Mouse (Mus musculus): ENCODE measurements around the gene Cct5. TPM values are rescaled to one million over a fixed set of nuclear protein-coding genes. Genes with fewer than 3 reads are reported as not detected.
A peak's percentile ranks its signal among the peaks of the same experiment; 100 is the strongest.

The Cct5 gene
- polyA plus RNA-seq, 1 experiment from 2014 or later = 460 TPM

DNA sequence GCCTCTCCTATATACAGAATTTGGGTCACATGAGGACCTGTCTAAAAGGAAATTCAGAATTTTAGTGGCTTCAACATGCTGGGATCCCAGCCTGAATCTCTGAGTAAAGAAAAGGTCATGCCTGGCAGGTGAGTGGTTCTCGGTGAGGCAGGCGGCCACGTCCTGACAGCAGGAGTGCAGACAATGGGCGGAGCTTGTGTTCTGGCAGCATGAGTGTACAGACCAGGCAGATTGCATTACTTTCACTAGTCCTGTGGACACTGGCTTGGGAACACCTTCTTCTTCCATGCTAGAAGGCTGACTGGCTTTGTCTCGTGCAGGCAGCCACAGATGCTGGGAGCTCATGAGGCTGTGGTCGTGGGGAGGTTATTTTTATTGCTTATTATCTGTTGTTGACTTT, 5.2 kb upstream of the Cct5 start:
- Histone ChIP-seq H3K9ac (ENCODE audit: low read length) (no peak overlapping the region), H3K36me3 (ENCODE audit: control insufficient read depth, insufficient read depth, low read length) (no peaks in the 10 kb centered on the region), H3K4me3 (replicated peaks; ENCODE audit: low read length) (no peak overlapping the region), H3K4me1 (ENCODE audit: control insufficient read depth, insufficient read depth, low read length) (peaks cover 7% of the 10 kb centered on the region; the same call in 1 of the 2 replicates), H3K9me3 (replicated peaks; ENCODE audit: control insufficient read depth, low read length) (no peaks in the 10 kb centered on the region), H3K4me2 (ENCODE audit: low read depth, low read length) (no peak overlapping the region), H3K27ac (ENCODE audit: low read length) (no peak overlapping the region), H3K27me3 (ENCODE audit: control insufficient read depth, insufficient read depth, low read length) (no peaks in the 10 kb centered on the region)
- ATAC-seq (ENCODE audit: insufficient read depth, low FRiP score) = no peak
- WGBS = 46% methylated on average over 6 of the region's 6 CpGs

DNA sequence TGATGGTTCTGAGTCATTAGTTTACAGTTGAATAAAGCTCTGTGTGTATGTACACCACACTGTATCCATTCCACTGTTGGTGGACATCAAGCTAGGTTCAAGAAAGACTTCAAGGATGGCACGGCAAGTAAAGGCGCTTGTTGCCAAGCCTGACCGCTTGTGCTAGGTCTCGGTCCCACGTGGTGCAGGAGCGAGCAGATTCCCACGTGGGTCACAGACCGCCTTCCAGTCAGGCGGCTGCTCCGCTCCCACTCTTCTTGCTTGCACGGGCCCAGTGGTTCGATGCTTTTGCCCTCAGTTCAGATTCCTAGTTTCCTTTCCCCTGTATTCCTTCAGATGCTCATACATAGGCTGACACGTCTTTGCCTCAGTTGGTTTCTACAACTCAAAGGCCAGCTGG, 1.5 kb upstream of the Cct5 start:
- Histone ChIP-seq H3K4me3 (replicated peaks; ENCODE audit: low read length) (peak overlapping the region; percentile 80), H3K36me3 (ENCODE audit: control insufficient read depth, insufficient read depth, low read length) (no peaks in the 10 kb centered on the region), H3K9me3 (replicated peaks; ENCODE audit: control insufficient read depth, low read length) (no peaks in the 10 kb centered on the region), H3K27ac (ENCODE audit: low read length) (no peak overlapping the region), H3K4me1 (ENCODE audit: control insufficient read depth, insufficient read depth, low read length) (peaks cover 17% of the 10 kb centered on the region), H3K4me2 (ENCODE audit: low read depth, low read length) (peak overlapping the region; percentile 69), H3K27me3 (ENCODE audit: control insufficient read depth, insufficient read depth, low read length) (no peaks in the 10 kb centered on the region), H3K9ac (ENCODE audit: low read length) (peak overlapping the region; percentile 84)
- WGBS = 85% methylated on average over 13 of the region's 13 CpGs
- ATAC-seq (ENCODE audit: insufficient read depth, low FRiP score) = no peak

DNA sequence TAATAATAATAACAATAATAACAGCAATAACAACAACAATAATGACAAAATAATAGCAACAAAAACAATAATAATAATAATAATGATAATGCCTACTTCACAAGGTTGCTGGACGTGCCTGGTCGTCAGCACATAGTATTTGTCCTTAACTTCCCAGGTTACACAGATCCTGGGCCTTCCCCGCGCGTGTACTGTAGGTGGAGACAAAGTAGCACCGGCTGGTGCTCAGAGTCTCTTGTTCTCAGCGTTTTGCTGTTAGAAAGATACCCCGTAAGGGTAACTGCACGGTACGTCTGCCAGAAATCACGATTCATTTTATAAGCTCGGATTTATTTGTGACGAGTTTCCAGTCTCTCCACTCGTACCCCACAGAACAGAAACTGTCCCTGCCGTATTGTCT, 822 bp upstream of the Cct5 start:
- Histone ChIP-seq H3K9ac (ENCODE audit: low read length) (peak overlapping the region; percentile 84), H3K9me3 (replicated peaks; ENCODE audit: control insufficient read depth, low read length) (no peaks in the 10 kb centered on the region), H3K27ac (ENCODE audit: low read length) (peak overlapping the region; percentile 91), H3K4me1 (ENCODE audit: control insufficient read depth, insufficient read depth, low read length) (peaks cover 17% of the 10 kb centered on the region), H3K4me3 (replicated peaks; ENCODE audit: low read length) (peak overlapping the region; percentile 80), H3K4me2 (ENCODE audit: low read depth, low read length) (peak overlapping the region; percentile 69), H3K27me3 (ENCODE audit: control insufficient read depth, insufficient read depth, low read length) (no peaks in the 10 kb centered on the region), H3K36me3 (ENCODE audit: control insufficient read depth, insufficient read depth, low read length) (no peaks in the 10 kb centered on the region)
- peak; percentile 70 for ATAC-seq (ENCODE audit: insufficient read depth, low FRiP score)
- whole genome bisulfite sequencing = 1% methylated on average over 15 of the region's 15 CpGs

DNA sequence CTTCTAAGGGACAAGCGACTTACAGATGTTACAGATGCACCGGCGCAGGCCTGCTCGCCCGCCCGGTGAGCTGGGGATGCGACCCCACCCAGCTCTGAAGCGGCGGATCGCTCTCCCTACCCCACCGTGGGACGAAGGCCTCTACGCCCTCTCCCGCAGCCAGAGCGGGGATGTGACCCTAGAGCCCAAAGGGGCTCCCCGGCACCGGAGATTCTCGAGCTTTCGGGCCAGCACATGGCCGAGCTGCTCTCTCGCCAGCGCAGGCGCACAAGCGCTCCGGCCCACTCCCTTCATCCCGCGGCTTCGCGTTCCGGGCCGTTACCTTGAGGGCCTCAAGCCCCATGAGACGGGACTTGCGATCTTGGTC, 342 bp downstream of the Cct5 start:
- Histone ChIP-seq H3K4me1 (ENCODE audit: control insufficient read depth, insufficient read depth, low read length) (peaks cover 17% of the 10 kb centered on the region), H3K9ac (ENCODE audit: low read length) (peak overlapping the region; percentile 90), H3K27ac (ENCODE audit: low read length) (peak overlapping the region; percentile 85), H3K9me3 (replicated peaks; ENCODE audit: control insufficient read depth, low read length) (no peaks in the 10 kb centered on the region), H3K4me2 (ENCODE audit: low read depth, low read length) (peak overlapping the region; percentile 65), H3K36me3 (ENCODE audit: control insufficient read depth, insufficient read depth, low read length) (no peaks in the 10 kb centered on the region; the same call in 1 of the 2 replicates), H3K27me3 (ENCODE audit: control insufficient read depth, insufficient read depth, low read length) (no peaks in the 10 kb centered on the region), H3K4me3 (replicated peaks; ENCODE audit: low read length) (peak overlapping the region; percentile 80)
- whole genome bisulfite sequencing = under 1% methylated on average over 33 of the region's 33 CpGs
- ATAC-seq (ENCODE audit: insufficient read depth, low FRiP score) = peak; percentile 73

DNA sequence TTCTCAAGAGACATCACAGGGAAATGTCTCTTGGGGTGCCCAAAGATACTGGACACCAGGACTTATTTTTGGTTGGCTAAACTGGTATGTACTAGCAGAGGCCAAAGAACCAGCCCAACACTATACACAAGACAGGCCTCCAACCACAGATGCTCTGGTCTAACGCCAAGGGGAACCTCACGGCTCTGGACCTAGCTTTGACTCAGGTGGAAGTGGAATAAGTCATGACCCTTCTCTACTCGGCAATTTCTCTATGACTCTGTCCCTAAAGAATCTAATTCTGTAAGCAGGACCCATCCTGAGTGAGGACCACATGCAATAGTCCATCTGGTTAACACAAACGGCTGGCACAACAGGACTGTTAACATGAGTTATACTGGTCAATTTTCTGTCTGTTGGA, 1.8 kb downstream of the Cct5 start:
- Histone ChIP-seq H3K27ac (ENCODE audit: low read length) (no peak overlapping the region), H3K4me3 (replicated peaks; ENCODE audit: low read length) (peak overlapping the region; percentile 80), H3K27me3 (ENCODE audit: control insufficient read depth, insufficient read depth, low read length) (no peaks in the 10 kb centered on the region), H3K4me1 (ENCODE audit: control insufficient read depth, insufficient read depth, low read length) (peaks cover 17% of the 10 kb centered on the region), H3K4me2 (ENCODE audit: low read depth, low read length) (peak overlapping the region; percentile 65), H3K36me3 (ENCODE audit: control insufficient read depth, insufficient read depth, low read length) (no peaks in the 10 kb centered on the region; the same call in 1 of the 2 replicates), H3K9ac (ENCODE audit: low read length) (no peak overlapping the region), H3K9me3 (replicated peaks; ENCODE audit: control insufficient read depth, low read length) (no peaks in the 10 kb centered on the region)
- WGBS = 49% methylated on average over 4 of the region's 4 CpGs
- ATAC-seq (ENCODE audit: insufficient read depth, low FRiP score) = no peak

DNA sequence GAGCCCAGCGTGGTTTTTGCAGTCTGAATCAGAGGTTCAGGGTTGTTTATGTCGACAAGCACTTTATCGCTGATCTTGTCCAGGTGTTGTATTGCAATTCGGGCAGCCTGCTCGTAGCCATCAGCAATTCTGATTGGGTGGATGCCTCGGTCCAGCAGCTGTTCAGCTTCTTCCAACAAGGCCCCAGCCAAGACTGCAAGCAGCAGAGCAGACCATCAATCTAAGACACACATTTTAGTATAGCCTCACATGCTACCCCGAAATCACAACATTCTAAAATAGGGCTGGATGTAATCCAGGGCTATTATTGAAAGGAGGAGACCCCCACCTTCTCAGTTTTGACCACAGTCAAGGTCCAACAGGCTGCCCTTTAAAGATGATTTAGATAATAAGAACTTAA, 6.0 kb downstream of the Cct5 start:
- Histone ChIP-seq H3K4me3 (replicated peaks; ENCODE audit: low read length) (no peak overlapping the region), H3K4me1 (ENCODE audit: control insufficient read depth, insufficient read depth, low read length) (peaks cover 10% of the 10 kb centered on the region), H3K27ac (ENCODE audit: low read length) (peak overlapping the region; percentile 16; the same call in 1 of the 2 replicates), H3K9ac (ENCODE audit: low read length) (no peak overlapping the region), H3K9me3 (replicated peaks; ENCODE audit: control insufficient read depth, low read length) (no peaks in the 10 kb centered on the region), H3K4me2 (ENCODE audit: low read depth, low read length) (no peak overlapping the region), H3K27me3 (ENCODE audit: control insufficient read depth, insufficient read depth, low read length) (no peaks in the 10 kb centered on the region), H3K36me3 (ENCODE audit: control insufficient read depth, insufficient read depth, low read length) (peaks cover 31% of the 10 kb centered on the region)
- ATAC-seq (ENCODE audit: insufficient read depth, low FRiP score) = 0 out of 2 replicates have a peak, but pooled peaks have one; percentile 45
- WGBS = 59% methylated on average over 7 of the region's 7 CpGs

DNA sequence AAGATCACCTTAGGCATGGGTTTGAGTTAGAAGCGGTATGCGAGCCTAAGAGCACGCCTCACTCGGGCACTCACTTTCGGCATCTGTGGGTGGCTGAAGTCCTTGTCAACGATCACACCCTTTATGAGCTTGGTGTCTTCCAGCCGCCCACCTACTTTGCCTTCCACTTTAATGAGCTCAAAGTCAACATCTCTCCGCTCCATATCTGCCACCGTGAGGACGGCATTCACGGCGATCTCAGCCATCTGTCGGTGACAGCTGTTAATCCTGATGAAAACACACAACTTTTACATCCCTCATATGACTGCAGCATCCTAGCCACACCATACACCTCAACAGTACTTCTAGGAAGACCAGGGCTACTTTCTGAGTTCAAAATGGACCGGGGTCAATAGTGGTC, 7.3 kb downstream of the Cct5 start:
- peaks cover under 1% of the 10 kb centered on the region; the same call in 1 of the 2 replicates for H3K4me1 ChIP-seq (ENCODE audit: control insufficient read depth, insufficient read depth, low read length)
- ATAC-seq (ENCODE audit: insufficient read depth, low FRiP score) = no peak
- no peaks in the 10 kb centered on the region for H3K27me3 ChIP-seq (ENCODE audit: control insufficient read depth, insufficient read depth, low read length)
- H3K9me3 ChIP-seq (replicated peaks; ENCODE audit: control insufficient read depth, low read length) = no peaks in the 10 kb centered on the region
- peaks cover 43% of the 10 kb centered on the region for H3K36me3 ChIP-seq (ENCODE audit: control insufficient read depth, insufficient read depth, low read length)
- no peak overlapping the region for H3K9ac ChIP-seq (ENCODE audit: low read length)
- no peak overlapping the region for H3K4me2 ChIP-seq (ENCODE audit: low read depth, low read length)
- WGBS = 82% methylated on average over 14 of the region's 14 CpGs
- no peak overlapping the region for H3K4me3 ChIP-seq (replicated peaks; ENCODE audit: low read length)
- no peak overlapping the region for H3K27ac ChIP-seq (ENCODE audit: low read length)

DNA sequence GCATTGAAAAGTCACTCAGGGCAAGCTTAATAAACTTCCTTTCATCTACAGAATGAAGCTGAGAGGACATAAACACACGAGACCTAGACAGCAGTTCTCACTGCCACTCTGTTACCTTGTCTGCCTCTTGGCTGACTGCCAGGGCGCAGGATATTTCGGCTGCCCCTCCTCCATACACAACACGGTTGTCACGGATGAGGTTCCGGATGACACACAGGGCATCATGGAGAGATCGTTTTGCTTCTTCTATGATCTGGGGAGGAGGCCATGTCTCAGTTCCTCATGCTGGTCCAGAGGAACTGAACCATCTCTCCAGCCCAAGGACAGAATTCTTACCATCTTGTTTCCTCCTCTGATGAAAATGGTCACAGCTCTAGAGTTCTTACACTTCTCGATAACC, 9.1 kb downstream of the Cct5 start:
- Histone ChIP-seq H3K4me2 (ENCODE audit: low read depth, low read length) (no peak overlapping the region), H3K9me3 (replicated peaks; ENCODE audit: control insufficient read depth, low read length) (no peaks in the 10 kb centered on the region), H3K27me3 (ENCODE audit: control insufficient read depth, insufficient read depth, low read length) (no peaks in the 10 kb centered on the region), H3K4me1 (ENCODE audit: control insufficient read depth, insufficient read depth, low read length) (no peaks in the 10 kb centered on the region), H3K36me3 (ENCODE audit: control insufficient read depth, insufficient read depth, low read length) (peaks cover 43% of the 10 kb centered on the region), H3K4me3 (replicated peaks; ENCODE audit: low read length) (no peak overlapping the region), H3K27ac (ENCODE audit: low read length) (no peak overlapping the region), H3K9ac (ENCODE audit: low read length) (no peak overlapping the region)
- 83% methylated on average over 8 of the region's 8 CpGs for WGBS
- no peak for ATAC-seq (ENCODE audit: insufficient read depth, low FRiP score)

DNA sequence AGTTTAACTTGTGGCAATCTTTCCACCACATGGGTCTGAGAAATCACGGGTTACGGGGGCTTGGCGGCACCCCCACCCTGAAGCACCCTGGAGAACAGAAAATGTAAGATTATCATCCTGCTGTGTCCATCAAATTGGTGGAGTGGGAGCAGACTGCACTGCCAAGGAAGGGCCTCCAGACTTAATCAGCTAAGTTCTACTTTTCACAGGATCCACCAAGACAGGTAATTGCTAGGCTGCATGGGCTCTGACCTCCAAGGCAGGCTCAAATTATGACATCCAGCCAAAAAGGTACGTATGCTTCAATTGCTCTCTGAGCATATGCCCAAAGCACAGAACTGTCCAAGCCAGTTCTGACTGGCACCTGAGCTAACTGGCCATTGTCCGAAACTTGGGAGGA, 11.4 kb downstream of the Cct5 start:
- no peak overlapping the region for H3K4me3 ChIP-seq (replicated peaks; ENCODE audit: low read length)
- no peak overlapping the region for H3K27ac ChIP-seq (ENCODE audit: low read length)
- no peaks in the 10 kb centered on the region for H3K9me3 ChIP-seq (replicated peaks; ENCODE audit: control insufficient read depth, low read length)
- peaks cover 43% of the 10 kb centered on the region for H3K36me3 ChIP-seq (ENCODE audit: control insufficient read depth, insufficient read depth, low read length)
- no peaks in the 10 kb centered on the region for H3K4me1 ChIP-seq (ENCODE audit: control insufficient read depth, insufficient read depth, low read length)
- no peak overlapping the region for H3K4me2 ChIP-seq (ENCODE audit: low read depth, low read length)
- H3K27me3 ChIP-seq (ENCODE audit: control insufficient read depth, insufficient read depth, low read length) = no peaks in the 10 kb centered on the region
- H3K9ac ChIP-seq (ENCODE audit: low read length) = no peak overlapping the region
- ATAC-seq (ENCODE audit: insufficient read depth, low FRiP score) = no peak
- WGBS = 85% methylated on average over 5 of the region's 5 CpGs

Measured in stomach, embryonic 16.5 days (tissue).